Mouse (Mus musculus) small intestine, adult 2 months (tissue): ENCODE results near the gene Vdac2. TPM values are rescaled to one million over a fixed set of nuclear protein-coding genes. Genes with fewer than 3 reads are reported as not detected.

ENCODE experiments used
- H3K27ac ChIP-seq: fragments of 200-500 bp; 2 replicates; pipeline ENCODE4 v1.5.1; 2012; ENCODE audit warnings: low read depth, low read length, control low read depth, inconsistent platforms; ENCODE audit not compliant: insufficient read depth
- H3K27me3 ChIP-seq: fragments of 200-500 bp; 2 replicates; pipeline ENCODE4 v1.6.1; 2012; ENCODE audit warnings: mild to moderate bottlenecking, moderate library complexity, low read length, inconsistent platforms; ENCODE audit not compliant: control insufficient read depth, insufficient read depth
- H3K36me3 ChIP-seq: fragments of 200-500 bp; 2 replicates; pipeline ENCODE4 v1.6.1; 2012; ENCODE audit warnings: mild to moderate bottlenecking, low read length, control low read depth, inconsistent platforms; ENCODE audit not compliant: control insufficient read depth, insufficient read depth
- H3K4me1 ChIP-seq: fragments of 200-500 bp; 2 replicates; pipeline ENCODE4 v1.6.1; 2012; ENCODE audit warnings: low read length, inconsistent platforms, mixed read lengths; ENCODE audit not compliant: control insufficient read depth, insufficient read depth, insufficient read length
- H3K4me3 ChIP-seq: fragments of 200-500 bp; 2 replicates; pipeline ENCODE4 v1.5.1; 2012; ENCODE audit warnings: low read depth, mild to moderate bottlenecking, control low read depth, inconsistent platforms, low read length, moderate library complexity
- CTCF ChIP-seq: fragments of 200-500 bp; IDR thresholded peaks from 2 replicates; pipeline ENCODE4 v1.5.1; 2012; ENCODE audit warnings: low read depth, mild to moderate bottlenecking, control low read depth, inconsistent platforms, low read length, moderate library complexity, mixed read lengths; ENCODE audit not compliant: insufficient replicate concordance, insufficient read length; ENCODE audit errors: extremely low read depth
- POLR2A ChIP-seq: fragments of 200-500 bp; IDR thresholded peaks from 2 replicates; pipeline ENCODE4 v1.6.1; 2012; ENCODE audit warnings: low read depth, mild to moderate bottlenecking, control low read depth, inconsistent platforms, low read length, moderate library complexity
- WGBS: fragments of 180-500 bp; shearing (Covaris S2); methylation state at CpG from one replicate; pipeline ENCODE4 v1.1.7; 2018; 5-methylcytosine and 5-hydroxymethylcytosine counted together
- polyA plus RNA-seq: library from polyadenylated mRNA; depleted of rRNA; stranded (reverse); fragments of >200 nt; gene quantifications from 2 replicates; pipeline ENCODE4 v1.2.3, GENCODE M21; 2012

Gene Vdac2
- polyA plus RNA-seq, 1 experiment = 371 TPM

DNA sequence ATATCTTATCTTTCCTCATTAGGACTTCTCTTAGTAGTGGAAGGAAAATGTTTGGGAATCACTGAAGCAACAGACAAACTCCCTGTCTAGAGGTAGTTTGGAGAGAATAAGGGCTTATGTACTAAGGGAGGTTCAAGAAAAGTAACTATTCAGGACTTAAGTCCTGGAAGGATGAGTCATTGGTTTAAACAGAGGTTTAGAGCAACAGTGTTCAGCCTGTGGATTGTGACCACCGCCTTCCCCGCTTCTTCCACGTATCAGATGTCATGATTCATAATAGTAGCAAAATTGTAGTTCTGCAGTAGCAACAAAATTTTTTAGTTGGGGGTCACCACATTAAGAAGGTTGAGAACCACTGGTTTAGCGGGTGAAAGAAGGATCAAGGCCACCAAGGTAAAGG, 24.4 kb upstream of the Vdac2 start:
- Histone ChIP-seq H3K27me3 (no peaks in the 10 kb centered on the region), H3K36me3 (peaks cover 7% of the 10 kb centered on the region), H3K27ac (no peak overlapping the region), H3K4me3 (no peak overlapping the region), H3K4me1 (peaks cover 18% of the 10 kb centered on the region)
- 97% methylated on average over 4 of the region's 4 CpGs for WGBS
- TF ChIP-seq POLR2A = no peak
- no peak for TF ChIP-seq CTCF

DNA sequence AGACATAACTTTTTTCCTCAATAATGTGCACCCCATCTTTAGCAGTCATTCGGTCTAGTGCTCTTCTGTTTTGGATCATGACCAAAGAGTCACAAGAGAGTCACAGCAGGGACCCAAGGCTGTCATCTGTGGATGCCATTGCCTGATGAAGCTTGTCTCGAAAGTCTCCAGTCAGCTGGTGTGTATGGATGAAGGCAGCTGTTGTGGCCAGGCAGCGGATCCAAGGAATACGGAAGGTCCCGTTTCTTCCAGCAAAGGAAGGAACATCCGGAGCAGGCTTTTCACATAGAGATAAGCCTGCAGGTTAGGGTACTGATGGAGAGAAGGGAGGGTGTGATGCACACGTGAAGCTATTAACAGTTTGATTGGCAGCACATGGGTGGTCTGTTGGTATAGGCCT, 23.4 kb upstream of the Vdac2 start:
- TF ChIP-seq CTCF (no peak), POLR2A (no peak)
- 88% methylated on average over 7 of the region's 7 CpGs for WGBS
- H3K4me1 ChIP-seq = peaks cover 23% of the 10 kb centered on the region

DNA sequence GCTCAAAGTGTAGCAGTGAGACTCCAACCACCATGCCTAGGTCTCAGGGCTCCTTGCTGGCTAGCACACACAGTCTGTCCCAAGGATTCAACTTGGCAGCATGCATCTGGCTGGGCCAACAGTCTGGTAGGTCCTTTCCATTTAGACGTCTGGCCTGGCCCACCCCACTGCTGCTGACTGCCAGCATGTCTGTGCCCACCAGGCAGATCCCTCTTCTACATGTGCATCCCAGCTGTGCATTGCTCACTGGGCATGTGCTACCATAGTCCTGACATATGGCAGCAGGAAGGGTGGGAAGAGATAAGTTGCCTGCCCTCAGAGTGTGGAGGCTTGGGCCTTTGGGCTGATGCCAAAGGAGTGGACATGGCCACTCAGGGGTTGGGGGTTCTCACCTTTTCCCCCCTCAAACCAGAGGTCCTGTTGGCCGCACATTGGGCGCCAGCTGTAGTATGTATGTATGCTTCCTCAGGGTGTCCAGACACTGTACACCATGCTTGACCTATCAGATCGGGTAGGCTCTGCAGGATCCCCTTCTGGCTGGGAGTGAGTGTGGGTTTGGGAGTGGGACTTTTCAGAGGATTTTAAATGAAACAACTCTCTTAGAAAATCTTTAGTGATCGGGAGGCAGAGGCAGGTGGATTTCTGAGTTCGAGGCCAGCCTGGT, 22.4 kb upstream of the Vdac2 start:
- TF ChIP-seq CTCF (no peak), POLR2A (no peak)

More for the DNA sequence above, 23.4 kb upstream of the Vdac2 start:
- peaks cover 7% of the 10 kb centered on the region; the same call in 1 of the 2 replicates for H3K36me3 ChIP-seq
- no peaks in the 10 kb centered on the region for H3K27me3 ChIP-seq
- H3K27ac ChIP-seq = no peak overlapping the region
- no peak overlapping the region for H3K4me3 ChIP-seq

GRCm38 (mm10) chr14:21806203-21806602, 18.8 kb upstream of the Vdac2 start:
- Histone ChIP-seq H3K4me1 (peaks cover 34% of the 10 kb centered on the region), H3K27me3 (no peaks in the 10 kb centered on the region), H3K27ac (peak overlapping the region; percentile 91), H3K36me3 (no peaks in the 10 kb centered on the region), H3K4me3 (no peak overlapping the region)
- TF ChIP-seq POLR2A (no peak), CTCF (no peak)
- 19% methylated on average over 2 of the region's 2 CpGs for WGBS

More for the DNA sequence above, 22.4 kb upstream of the Vdac2 start:
- H3K27ac ChIP-seq = peak overlapping the region; percentile 68
- 91% methylated on average over 6 of the region's 6 CpGs for WGBS
- H3K36me3 ChIP-seq = peaks cover 7% of the 10 kb centered on the region; the same call in 1 of the 2 replicates
- no peak overlapping the region for H3K4me3 ChIP-seq
- H3K27me3 ChIP-seq = no peaks in the 10 kb centered on the region
- peaks cover 31% of the 10 kb centered on the region for H3K4me1 ChIP-seq

- WGBS = 24% methylated on average over 3 of the region's 3 CpGs
- Histone ChIP-seq H3K4me3 (no peak overlapping the region), H3K36me3 (no peaks in the 10 kb centered on the region), H3K4me1 (peaks cover 34% of the 10 kb centered on the region), H3K27ac (peak overlapping the region; percentile 99), H3K27me3 (no peaks in the 10 kb centered on the region)
- TF ChIP-seq CTCF (no peak), POLR2A (no peak)
Observed at GRCm38 (mm10) chr14:21806631-21807160, 18.3 kb upstream of the Vdac2 start.

GRCm38 (mm10) chr14:21808208-21808922, 16.7 kb upstream of the Vdac2 start:
- Histone ChIP-seq H3K4me1 (peaks cover 33% of the 10 kb centered on the region), H3K27ac (peak overlapping the region; percentile 99), H3K27me3 (no peaks in the 10 kb centered on the region), H3K36me3 (no peaks in the 10 kb centered on the region), H3K4me3 (no peak overlapping the region)
- TF ChIP-seq CTCF = no peak
- TF ChIP-seq POLR2A = no peak
- WGBS = 40% methylated on average over 8 of the region's 8 CpGs

- no peaks in the 10 kb centered on the region for H3K27me3 ChIP-seq
- 79% methylated on average over 2 of the region's 2 CpGs for WGBS
- TF ChIP-seq POLR2A = no peak
- TF ChIP-seq CTCF = no peak
Observed at GRCm38 (mm10) chr14:21809418-21809817, 15.6 kb upstream of the Vdac2 start.

More at GRCm38 (mm10) chr14:21809418-21809817, 15.6 kb upstream of the Vdac2 start:
- Histone ChIP-seq H3K36me3 (no peaks in the 10 kb centered on the region), H3K4me1 (peaks cover 30% of the 10 kb centered on the region), H3K4me3 (no peak overlapping the region), H3K27ac (peak overlapping the region; percentile 99)
